Mouse (Mus musculus): Measurements from ENCODE around the gene Acsl5.

- TF ChIP-seq CTCF (IDR thresholded peaks at IDR 0.05; ENCODE audit: low read depth) = no peak
- TF ChIP-seq EP300 (IDR thresholded peaks at IDR 0.05; ENCODE audit: low read depth) = peak; percentile 67; the same call in 1 of the 2 replicates
Observed at GRCm38 (mm10) chr19:55247991-55248520, 3.7 kb upstream of the Acsl5 start.
